Mouse (Mus musculus) olfactory bulb, adult 2 months (tissue): ENCODE measurements around the gene Akt1. TPM values are rescaled to one million over a fixed set of nuclear protein-coding genes. Genes with fewer than 3 reads are reported as not detected.

Source experiments
- H3K27ac ChIP-seq: fragments of 200-500 bp; 2 replicates; pipeline ENCODE4 v1.5.1; 2012; ENCODE audit warnings: low read depth, low read length; ENCODE audit not compliant: insufficient read depth
- H3K4me1 ChIP-seq: fragments of 200-500 bp; 2 replicates; pipeline ENCODE4 v1.6.1; 2012; ENCODE audit warnings: low read length; ENCODE audit not compliant: control insufficient read depth, insufficient read depth
- H3K4me3 ChIP-seq: fragments of 200-500 bp; 2 replicates; pipeline ENCODE4 v1.5.1; 2012; ENCODE audit warnings: mild to moderate bottlenecking, low read depth, low read length, moderate library complexity; ENCODE audit not compliant: insufficient read depth
- CTCF ChIP-seq: fragments of 200-500 bp; IDR thresholded peaks from 2 replicates; pipeline ENCODE4 v1.5.1; 2012; ENCODE audit warnings: low read depth, mild to moderate bottlenecking, low read length, moderate library complexity; ENCODE audit not compliant: insufficient read depth
- POLR2A ChIP-seq: fragments of 200-500 bp; IDR thresholded peaks from 2 replicates; pipeline ENCODE4 v1.6.1; 2012; ENCODE audit warnings: mild to moderate bottlenecking, low read depth, low read length, moderate library complexity; ENCODE audit not compliant: insufficient read depth
- WGBS: fragments of 180-500 bp; shearing (Covaris S2); methylation state at CpG from one replicate; pipeline ENCODE4 v1.1.7; 2018; 5-methylcytosine and 5-hydroxymethylcytosine counted together
- polyA plus RNA-seq: library from polyadenylated mRNA; stranded (reverse); fragments of >200 nt; gene quantifications from 2 replicates; pipeline ENCODE4 v1.2.4, GENCODE M21; 2012; ENCODE audit warnings: low replicate concordance; ENCODE audit not compliant: missing spikeins, insufficient read depth, insufficient read length

The Akt1 gene
- polyA plus RNA-seq, 1 experiment: not detected

DNA sequence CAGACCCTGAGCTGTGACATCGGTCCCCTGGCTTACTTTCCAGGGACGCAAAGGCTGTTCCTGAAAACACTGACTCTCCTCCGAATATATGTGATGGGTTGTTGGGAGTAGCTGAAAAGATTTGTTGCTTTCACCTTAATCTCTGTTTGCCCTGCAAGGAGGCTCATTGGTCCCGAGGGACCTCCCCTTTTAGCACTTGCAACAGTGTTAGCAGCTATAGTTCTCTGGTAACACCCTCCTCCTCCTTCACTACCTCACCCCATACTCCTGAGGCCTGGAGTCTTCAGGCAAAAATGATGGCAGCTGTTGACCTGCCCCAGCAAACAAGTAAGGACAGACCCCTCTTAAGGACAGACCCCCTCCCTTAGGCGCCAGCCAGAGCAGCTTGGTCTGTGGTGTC lies 44.3 kb upstream of the Akt1 start:
- peaks cover 22% of the 10 kb centered on the region for H3K4me1 ChIP-seq
- no peak for TF ChIP-seq CTCF
- no peak for TF ChIP-seq POLR2A
- H3K27ac ChIP-seq: no peak overlapping the region
- H3K4me3 ChIP-seq: no peak overlapping the region
- 73% methylated on average over 5 of the region's 5 CpGs for WGBS

DNA sequence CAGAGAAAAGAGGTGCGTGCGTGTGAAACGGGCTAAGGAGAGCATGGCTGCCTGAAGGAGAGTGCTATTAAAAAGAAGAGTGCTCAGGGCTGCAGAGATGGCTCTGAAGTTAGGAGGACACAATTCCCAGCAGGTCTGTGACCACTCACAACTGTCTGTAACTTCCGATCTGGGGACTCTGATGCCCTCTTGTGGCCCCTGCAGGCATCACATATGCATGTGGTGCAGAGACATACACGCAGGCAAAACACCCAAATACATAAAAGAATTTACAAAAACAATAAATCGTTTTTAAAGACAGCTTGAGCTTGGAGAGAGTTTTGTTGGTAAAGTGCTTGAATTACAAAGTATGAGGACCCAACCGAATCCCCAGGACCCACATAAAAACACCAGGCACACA lies 42.5 kb upstream of the Akt1 start:
- Histone ChIP-seq H3K4me3 (no peak overlapping the region), H3K27ac (no peak overlapping the region), H3K4me1 (peaks cover 14% of the 10 kb centered on the region)
- 33% methylated on average over 7 of the region's 7 CpGs for WGBS
- TF ChIP-seq POLR2A (no peak), CTCF (no peak)

DNA sequence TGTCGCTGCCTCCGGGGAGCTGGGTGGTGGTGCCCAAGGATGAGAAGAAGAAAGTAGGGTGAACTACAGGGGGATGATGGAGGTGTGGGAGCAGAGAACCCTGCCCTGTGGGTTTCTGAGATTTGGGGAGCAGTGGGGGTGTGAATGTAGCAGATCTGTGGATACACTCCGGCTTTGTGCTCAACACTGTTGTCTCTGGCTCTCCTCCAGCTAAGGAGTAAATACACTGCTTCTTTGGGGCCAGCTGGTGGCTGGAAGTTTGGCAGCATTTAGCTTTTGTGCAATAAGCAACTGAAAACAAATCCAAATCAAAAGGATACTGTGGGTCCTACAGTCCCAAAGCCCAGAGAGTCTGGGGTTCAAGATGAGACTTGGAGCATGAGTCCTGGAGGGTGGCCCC lies 39.3 kb upstream of the Akt1 start:
- no peak for TF ChIP-seq CTCF
- no peak for TF ChIP-seq POLR2A
- 39% methylated on average over 3 of the region's 3 CpGs for WGBS
- no peak overlapping the region for H3K27ac ChIP-seq
- H3K4me3 ChIP-seq: no peak overlapping the region
- peaks cover 8% of the 10 kb centered on the region for H3K4me1 ChIP-seq

DNA sequence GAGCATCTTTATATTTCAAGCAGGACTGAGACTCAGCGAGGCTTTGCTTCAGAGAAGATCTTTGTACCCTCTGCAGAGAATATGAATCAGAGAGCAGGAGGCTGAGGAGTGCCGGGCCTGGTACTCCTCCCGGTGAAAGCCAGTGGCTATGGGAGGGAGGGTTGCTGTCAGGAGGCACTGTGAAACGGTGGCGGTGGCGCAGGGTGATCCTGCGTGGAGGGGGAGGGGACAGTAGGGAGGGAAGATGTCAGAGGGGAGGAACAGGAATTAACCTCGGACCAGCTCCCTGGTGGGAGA lies 32.8 kb upstream of the Akt1 start:
- Histone ChIP-seq H3K4me3 (no peak overlapping the region), H3K27ac (no peak overlapping the region), H3K4me1 (peaks cover 9% of the 10 kb centered on the region)
- 20% methylated on average over 8 of the region's 8 CpGs for WGBS
- TF ChIP-seq CTCF (no peak), POLR2A (no peak)

DNA sequence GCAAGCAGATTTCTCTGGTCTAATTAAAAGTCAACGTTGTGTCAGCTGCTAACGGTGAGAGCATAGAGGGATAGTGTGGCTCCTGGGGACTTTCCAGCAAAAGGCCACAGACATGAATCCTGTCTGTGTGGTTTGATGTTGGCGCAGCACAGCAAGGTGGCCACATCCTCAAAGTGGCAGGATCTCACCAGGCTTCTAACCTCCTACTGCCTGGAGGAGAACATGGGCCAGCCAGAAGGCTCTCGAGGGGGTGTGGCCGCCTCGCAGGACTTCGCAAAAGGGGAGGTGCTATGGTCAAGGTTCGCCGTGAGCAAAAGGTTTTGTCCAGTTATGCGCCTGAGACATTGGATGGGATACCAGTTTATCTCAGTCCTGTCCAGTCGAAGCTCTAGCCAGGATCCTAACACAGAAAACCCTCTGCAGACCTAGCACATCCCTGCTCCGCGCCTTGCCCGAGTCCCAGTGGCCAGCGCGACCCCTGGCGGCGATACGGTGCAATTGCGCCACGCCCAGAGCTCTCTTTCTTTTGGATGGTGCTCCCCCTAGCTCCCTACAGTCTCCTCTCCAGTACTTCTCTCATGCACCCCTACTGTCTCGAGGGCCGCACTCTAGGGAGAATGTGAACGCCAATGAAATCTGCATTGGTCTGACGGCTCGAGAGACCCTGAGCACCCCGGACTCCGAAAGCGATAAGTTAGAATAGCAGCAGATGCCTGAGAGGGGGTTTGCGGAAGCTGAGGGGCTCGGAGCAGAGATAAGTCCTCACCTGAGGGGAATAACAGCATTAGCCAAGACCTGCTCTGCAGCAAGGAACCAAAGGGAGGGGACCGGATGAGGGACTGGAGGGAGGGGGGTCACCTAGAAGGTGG lies 32.3 kb upstream of the Akt1 start:
- 13% methylated on average over 32 of the region's 32 CpGs for WGBS
- H3K27ac ChIP-seq: no peak overlapping the region
- no peak overlapping the region for H3K4me3 ChIP-seq
- TF ChIP-seq CTCF (peak; percentile 98), POLR2A (no peak)
- H3K4me1 ChIP-seq: peaks cover 9% of the 10 kb centered on the region

DNA sequence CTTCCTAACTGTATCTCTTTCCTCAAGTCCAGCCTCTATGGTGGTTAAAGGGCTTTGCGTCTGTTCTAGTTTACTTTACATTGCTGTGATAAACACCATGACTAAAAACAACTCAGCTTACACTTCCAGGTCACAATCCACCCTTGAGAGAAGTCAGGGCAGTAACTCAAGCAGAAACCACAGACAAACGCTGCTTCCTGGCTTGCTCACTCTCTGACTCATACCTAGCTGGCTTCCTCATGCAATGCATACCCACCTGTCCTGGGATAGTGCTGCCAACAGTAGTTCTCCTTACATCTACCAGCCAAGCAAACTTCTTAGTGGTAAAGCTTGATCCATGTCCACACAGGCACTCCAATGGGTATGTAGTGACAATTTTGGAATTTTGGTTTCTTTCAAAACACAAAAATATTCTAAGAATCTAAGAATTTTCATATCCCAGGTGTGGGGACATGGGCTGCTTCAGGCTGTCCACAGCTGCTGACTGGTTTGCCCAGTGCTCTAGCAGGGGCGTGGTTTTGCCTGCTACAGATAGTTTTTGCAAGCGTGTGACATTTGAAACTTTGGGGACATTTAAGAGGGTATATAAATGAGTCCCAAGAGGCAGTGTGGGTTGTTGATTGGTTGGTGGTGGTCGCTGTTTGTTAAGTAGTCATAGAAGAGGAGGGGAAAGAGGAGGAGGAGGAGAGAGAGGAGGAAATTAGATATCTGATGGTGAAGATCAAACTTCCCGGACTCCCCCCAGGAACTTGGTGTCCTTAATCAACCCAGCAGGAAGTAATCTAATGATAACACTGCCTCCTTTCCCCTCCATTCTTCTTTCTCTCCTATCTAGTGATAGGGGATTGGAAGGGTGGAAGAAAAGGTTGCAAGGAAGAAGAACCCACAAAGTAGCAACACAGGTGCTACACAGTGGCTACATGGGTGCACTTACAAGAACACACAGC lies 28.0 kb upstream of the Akt1 start:
- no peak overlapping the region for H3K4me3 ChIP-seq
- WGBS: 69% methylated on average over 6 of the region's 6 CpGs
- TF ChIP-seq CTCF (no peak), POLR2A (no peak)
- H3K27ac ChIP-seq: no peak overlapping the region
- H3K4me1 ChIP-seq: peaks cover 17% of the 10 kb centered on the region

DNA sequence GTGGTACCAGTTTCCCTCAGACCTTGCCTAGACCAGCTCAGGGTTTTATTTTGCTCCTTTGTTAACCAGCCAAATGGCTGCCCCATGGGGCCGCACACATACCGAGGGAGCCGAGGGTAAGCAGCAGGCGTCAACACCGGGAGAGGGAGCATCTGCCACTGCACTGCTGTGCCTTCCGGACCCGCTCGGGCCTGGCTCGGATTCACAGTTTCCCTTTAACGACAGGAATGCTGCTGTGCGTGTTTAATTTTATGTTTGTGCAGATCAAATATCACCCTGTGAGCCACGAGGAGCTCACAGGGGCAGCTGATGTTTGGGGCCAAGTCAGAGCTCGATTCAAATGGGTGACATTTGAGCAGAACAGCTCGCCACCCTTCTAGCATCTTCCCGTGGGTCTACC lies 25.8 kb upstream of the Akt1 start:
- no peak for TF ChIP-seq CTCF
- TF ChIP-seq POLR2A: no peak
- Histone ChIP-seq H3K4me3 (no peak overlapping the region), H3K27ac (no peak overlapping the region), H3K4me1 (peaks cover 9% of the 10 kb centered on the region; the same call in 1 of the 2 replicates)
- WGBS: 21% methylated on average over 15 of the region's 15 CpGs

DNA sequence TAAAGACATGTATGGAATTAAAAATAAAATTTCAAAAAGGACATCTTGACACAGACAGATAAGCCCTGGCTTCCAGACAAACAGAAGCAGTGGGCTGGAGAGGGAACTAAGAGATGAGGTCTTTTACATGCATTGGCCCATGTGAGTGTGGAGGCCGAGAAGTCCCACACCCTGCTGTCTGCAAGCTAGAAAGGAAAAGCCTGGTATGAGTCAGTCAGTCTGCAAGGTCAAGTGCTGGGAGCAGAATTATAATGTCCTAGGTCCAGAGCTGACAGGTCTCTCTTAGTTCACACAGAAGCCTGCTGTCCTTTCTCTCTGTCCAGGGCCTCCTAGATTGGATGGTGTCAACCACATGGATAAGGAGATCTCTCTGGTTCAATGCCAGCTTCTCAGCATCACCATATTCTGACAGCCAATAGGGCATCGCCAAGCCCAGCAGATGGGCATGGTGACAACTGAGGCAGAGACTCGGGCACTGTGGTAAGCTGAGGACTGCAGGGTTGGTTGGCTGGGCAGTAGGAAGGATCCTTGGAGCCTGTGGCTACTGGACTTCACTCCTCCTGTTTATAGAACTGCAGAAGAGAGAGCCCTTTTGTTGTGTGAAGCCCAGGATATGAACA lies 22.2 kb upstream of the Akt1 start:
- peaks cover 15% of the 10 kb centered on the region for H3K4me1 ChIP-seq
- no peak overlapping the region for H3K27ac ChIP-seq
- no peak overlapping the region for H3K4me3 ChIP-seq
- TF ChIP-seq CTCF (no peak), POLR2A (no peak)
- WGBS: 87% methylated on average over 3 of the region's 3 CpGs
